Mouse (Mus musculus) embryonic facial prominence, embryonic 12.5 days (tissue): ENCODE results near the gene Smc3. TPM values are rescaled to one million over a fixed set of nuclear protein-coding genes. Genes with fewer than 3 reads are reported as not detected.

Experiments
- ATAC-seq: fragments of 200-750 bp; cut with Nextera tagmentation; 2 replicates; pipeline ENCODE4 v1.8.0; 2017; ENCODE audit not compliant: insufficient number of reproducible peaks, insufficient read depth, low FRiP score, low TSS enrichment
- H3K27ac ChIP-seq: fragments of 300-500 bp; sonication (generic); 2 replicates; pipeline ENCODE4 v1.5.1; 2016; ENCODE audit warnings: mild to moderate bottlenecking
- H3K27me3 ChIP-seq: fragments of 300-500 bp; sonication (generic); 2 replicates; pipeline ENCODE4 v1.6.1; 2016; ENCODE audit warnings: mild to moderate bottlenecking, moderate library complexity
- H3K36me3 ChIP-seq: fragments of 300-500 bp; sonication (generic); 2 replicates; pipeline ENCODE4 v1.6.1; 2016; ENCODE audit warnings: mild to moderate bottlenecking
- H3K4me1 ChIP-seq: fragments of 300-500 bp; sonication (generic); 2 replicates; pipeline ENCODE4 v1.6.1; 2016
- H3K4me2 ChIP-seq: fragments of 300-500 bp; sonication (generic); replicated peaks from 2 replicates; pipeline ENCODE4 v1.6.1; 2016; ENCODE audit warnings: mild to moderate bottlenecking, moderate library complexity
- H3K4me3 ChIP-seq: fragments of 300-500 bp; sonication (generic); 2 replicates; pipeline ENCODE4 v1.5.1; 2016; ENCODE audit warnings: mild to moderate bottlenecking
- H3K9ac ChIP-seq: fragments of 300-500 bp; sonication (generic); 2 replicates; pipeline ENCODE4 v1.6.1; 2016; ENCODE audit warnings: mild to moderate bottlenecking, moderate library complexity
- H3K9me3 ChIP-seq: fragments of 300-500 bp; sonication (generic); 2 replicates; pipeline ENCODE4 v1.6.1; 2016; ENCODE audit warnings: mild to moderate bottlenecking, moderate library complexity
- WGBS: fragments of 180-500 bp; shearing (Covaris S2); methylation state at CpG from one replicate; pipeline ENCODE4 v1.1.7; 2016; 5-methylcytosine and 5-hydroxymethylcytosine counted together
- polyA plus RNA-seq: library from polyadenylated mRNA; unstranded; fragments of >200 nt; fragmentation: Nextera tagmentation; extraction: Ambion mirVana; gene quantifications from 2 replicates; pipeline ENCODE4 v1.2.1, GENCODE M21; 2016

Smc3 gene
- polyA plus RNA-seq, 1 experiment from 2014 or later, result 81.9 TPM

GRCm38 (mm10) chr19:53679194-53679593 is 79.0 kb downstream of the Smc3 start:
- Histone ChIP-seq H3K4me3 (no peak overlapping the region), H3K9ac (no peak overlapping the region), H3K36me3 (no peaks in the 10 kb centered on the region), H3K27me3 (peaks cover 43% of the 10 kb centered on the region), H3K27ac (no peak overlapping the region), H3K9me3 (no peaks in the 10 kb centered on the region), H3K4me1 (peaks cover 20% of the 10 kb centered on the region), H3K4me2 (no peak overlapping the region)
- 92% methylated on average over 9 of the region's 9 CpGs for WGBS
- no peak for ATAC-seq

GRCm38 (mm10) chr19:53679981-53680380 is 79.8 kb downstream of the Smc3 start:
- no peaks in the 10 kb centered on the region for H3K9me3 ChIP-seq
- no peak overlapping the region for H3K4me3 ChIP-seq
- H3K36me3 ChIP-seq, result no peaks in the 10 kb centered on the region
- no peak for ATAC-seq
- peaks cover 20% of the 10 kb centered on the region for H3K4me1 ChIP-seq
- no peak overlapping the region for H3K4me2 ChIP-seq
- WGBS, result 89% methylated on average over 7 of the region's 7 CpGs
- H3K27ac ChIP-seq, result no peak overlapping the region
- H3K9ac ChIP-seq, result no peak overlapping the region
- peaks cover 35% of the 10 kb centered on the region for H3K27me3 ChIP-seq

GRCm38 (mm10) chr19:53682427-53682826 is 82.2 kb downstream of the Smc3 start:
- Histone ChIP-seq H3K9me3 (no peaks in the 10 kb centered on the region), H3K4me1 (peaks cover 8% of the 10 kb centered on the region; the same call in 1 of the 2 replicates), H3K9ac (no peak overlapping the region), H3K27me3 (peaks cover 12% of the 10 kb centered on the region), H3K4me3 (no peak overlapping the region), H3K27ac (no peak overlapping the region), H3K36me3 (no peaks in the 10 kb centered on the region), H3K4me2 (0 out of 2 replicates have a peak overlapping the region, but pooled peaks have one; percentile 2)
- no peak for ATAC-seq
- 33% methylated on average over 8 of the region's 8 CpGs for WGBS

GRCm38 (mm10) chr19:53687592-53687991 is 87.4 kb downstream of the Smc3 start:
- H3K27me3 ChIP-seq, result no peaks in the 10 kb centered on the region
- no peak overlapping the region for H3K4me2 ChIP-seq
- 86% methylated on average over 5 of the region's 5 CpGs for WGBS
- H3K4me1 ChIP-seq, result peaks cover 2% of the 10 kb centered on the region; the same call in 1 of the 2 replicates
- no peak overlapping the region for H3K27ac ChIP-seq
- no peak for ATAC-seq
- no peak overlapping the region for H3K9ac ChIP-seq
- no peaks in the 10 kb centered on the region for H3K9me3 ChIP-seq
- no peak overlapping the region for H3K4me3 ChIP-seq
- H3K36me3 ChIP-seq, result no peaks in the 10 kb centered on the region

GRCm38 (mm10) chr19:53690816-53691215 is 90.6 kb downstream of the Smc3 start:
- Histone ChIP-seq H3K36me3 (no peaks in the 10 kb centered on the region), H3K4me1 (no peaks in the 10 kb centered on the region), H3K27me3 (no peaks in the 10 kb centered on the region), H3K27ac (no peak overlapping the region), H3K4me2 (no peak overlapping the region), H3K9ac (no peak overlapping the region), H3K9me3 (no peaks in the 10 kb centered on the region), H3K4me3 (no peak overlapping the region)
- ATAC-seq, result no peak
- WGBS, result 75% methylated on average over 10 of the region's 10 CpGs

GRCm38 (mm10) chr19:53694020-53694419 is 93.8 kb downstream of the Smc3 start:
- Histone ChIP-seq H3K9ac (no peak overlapping the region), H3K4me3 (no peak overlapping the region), H3K9me3 (no peaks in the 10 kb centered on the region), H3K27me3 (peaks cover 4% of the 10 kb centered on the region; the same call in 1 of the 2 replicates), H3K4me2 (no peak overlapping the region), H3K36me3 (no peaks in the 10 kb centered on the region), H3K4me1 (peaks cover 15% of the 10 kb centered on the region; the same call in 1 of the 2 replicates), H3K27ac (no peak overlapping the region)
- WGBS, result 28% methylated on average over 1 of the region's 1 CpGs
- no peak for ATAC-seq

Other genes starting within 250 kb of the Smc3 start
- not detected in 2 replicates for gene Gm10197, start 228.6 kb upstream of the Smc3 start, polyA plus RNA-seq
- 40.7 and 48.3 TPM in 2 replicates for gene Smndc1, start 209.8 kb upstream of the Smc3 start, polyA plus RNA-seq
- 4.5 and 5.2 TPM in 2 replicates for gene Dusp5, start 71.3 kb upstream of the Smc3 start, polyA plus RNA-seq
- gene Nutf2-ps1, start 11.3 kb upstream of the Smc3 start, polyA plus RNA-seq, result 399 and 424 TPM in 2 replicates
- gene Rbm20, start 76.9 kb downstream of the Smc3 start, polyA plus RNA-seq, result 2.7 and 3.0 TPM in 2 replicates